Mouse (Mus musculus): ENCODE results near the gene Pnp2. TPM values are rescaled to one million over a fixed set of nuclear protein-coding genes. Genes with fewer than 3 reads are reported as not detected.
"Not testable (repeated sequence)": the region's sequence is repeated elsewhere in the genome, so short reads cannot be mapped to it uniquely, and the experiment has no call there.

Pnp2 gene
- polyA plus RNA-seq, 1 experiment from 2014 or later, result 0.98 TPM

DNA sequence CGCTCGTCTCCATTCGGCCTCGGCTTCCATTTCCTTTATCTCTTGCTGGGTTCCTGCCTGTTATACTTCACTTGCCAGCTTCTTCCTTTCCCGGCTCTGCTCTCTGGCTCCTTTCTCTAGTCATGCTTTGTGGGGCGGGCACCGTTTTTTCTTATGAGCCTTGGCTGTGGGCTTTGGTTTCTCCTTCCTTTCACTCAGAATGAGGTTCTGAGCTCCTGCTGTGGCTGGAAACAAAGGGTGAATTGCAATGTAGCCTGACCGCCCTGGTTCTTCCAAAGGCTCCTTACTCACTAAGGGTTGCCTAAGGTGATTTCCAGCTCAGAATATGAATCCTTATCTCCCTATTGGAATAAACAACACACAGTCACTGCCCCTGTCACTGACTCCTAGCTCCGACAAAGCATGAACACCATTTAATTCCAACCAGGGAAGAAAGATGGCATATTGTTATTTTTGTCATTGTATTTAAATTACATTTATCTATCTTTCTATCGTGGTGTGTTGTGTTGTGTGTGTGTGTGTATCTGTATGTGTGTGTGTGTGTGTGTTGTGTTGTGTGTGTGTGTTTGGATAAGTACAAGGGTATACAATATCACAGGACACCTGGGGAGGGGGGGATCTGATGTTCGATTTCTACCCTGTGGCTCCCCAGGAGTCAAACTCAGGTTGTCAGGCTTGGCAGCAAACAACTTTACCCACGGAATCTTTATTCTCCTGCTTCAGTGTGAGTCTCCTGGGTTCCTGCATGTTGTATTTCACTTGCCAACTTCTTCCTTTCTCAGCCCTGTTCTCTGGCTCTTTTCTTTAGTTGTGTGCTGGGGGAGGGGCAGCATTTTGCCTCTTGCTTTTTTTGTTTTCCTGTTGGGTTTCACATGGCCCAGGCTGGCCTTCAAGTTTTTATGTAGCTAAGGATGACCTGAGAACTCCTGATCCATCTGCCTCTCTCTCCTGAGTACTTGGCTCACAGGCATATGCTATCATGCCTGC is 14.1 kb downstream of the Pnp2 start:
- Histone ChIP-seq H3K36me3 (ENCODE audit: control insufficient read depth, insufficient read depth, low read length) (no peaks in the 10 kb centered on the region), H3K4me1 (ENCODE audit: control insufficient read depth, insufficient read depth, low read depth, low read length) (no peaks in the 10 kb centered on the region), H3K27ac (ENCODE audit: low read depth, low read length) (peak overlapping the region; percentile 54; the same call in 1 of the 2 replicates), H3K4me3 (ENCODE audit: low read length) (no peak overlapping the region), H3K27me3 (replicated peaks; ENCODE audit: control insufficient read depth, insufficient read depth, low read length) (no peaks in the 10 kb centered on the region), H3K9me3 (ENCODE audit: control insufficient read depth, low read length) (no peaks in the 10 kb centered on the region), H3K9ac (ENCODE audit: low read depth, low read length) (no peak overlapping the region), H3K4me2 (ENCODE audit: low read length) (0 out of 2 replicates have a peak overlapping the region, but pooled peaks have one; percentile 14)
- peak; percentile 89 for ATAC-seq
- 12% methylated on average over 12 of the region's 12 CpGs for WGBS

DNA sequence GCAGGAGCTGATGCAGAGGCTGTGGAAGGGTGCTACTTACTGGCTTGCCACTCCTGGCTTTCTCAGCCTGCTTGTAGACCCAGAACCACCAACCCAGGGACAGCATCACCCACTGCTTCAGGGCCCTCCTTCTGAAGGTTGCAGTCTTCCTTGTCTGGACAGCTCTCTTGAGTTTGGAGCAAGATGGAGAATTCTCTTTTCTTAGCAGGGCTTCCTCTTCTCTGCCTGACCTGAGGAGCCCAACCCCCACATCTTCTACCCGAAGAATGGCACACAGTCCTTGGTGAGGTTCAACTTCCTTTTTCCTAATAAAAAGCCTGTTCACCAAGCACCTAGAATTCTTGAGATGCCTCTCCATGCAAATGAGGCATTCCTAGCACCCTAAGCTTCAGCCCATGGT is 15.0 kb downstream of the Pnp2 start:
- Histone ChIP-seq H3K36me3 (ENCODE audit: control insufficient read depth, insufficient read depth, low read length) (no peaks in the 10 kb centered on the region), H3K4me2 (ENCODE audit: low read length) (no peak overlapping the region), H3K27ac (ENCODE audit: low read depth, low read length) (no peak overlapping the region), H3K9me3 (ENCODE audit: control insufficient read depth, low read length) (no peaks in the 10 kb centered on the region), H3K9ac (ENCODE audit: low read depth, low read length) (no peak overlapping the region), H3K27me3 (replicated peaks; ENCODE audit: control insufficient read depth, insufficient read depth, low read length) (no peaks in the 10 kb centered on the region), H3K4me3 (ENCODE audit: low read length) (no peak overlapping the region), H3K4me1 (ENCODE audit: control insufficient read depth, insufficient read depth, low read depth, low read length) (no peaks in the 10 kb centered on the region)
- 0 out of 2 replicates have a peak, but pooled peaks have one; percentile 32 for ATAC-seq
- 71% methylated on average over 1 of the region's 1 CpGs for WGBS

DNA sequence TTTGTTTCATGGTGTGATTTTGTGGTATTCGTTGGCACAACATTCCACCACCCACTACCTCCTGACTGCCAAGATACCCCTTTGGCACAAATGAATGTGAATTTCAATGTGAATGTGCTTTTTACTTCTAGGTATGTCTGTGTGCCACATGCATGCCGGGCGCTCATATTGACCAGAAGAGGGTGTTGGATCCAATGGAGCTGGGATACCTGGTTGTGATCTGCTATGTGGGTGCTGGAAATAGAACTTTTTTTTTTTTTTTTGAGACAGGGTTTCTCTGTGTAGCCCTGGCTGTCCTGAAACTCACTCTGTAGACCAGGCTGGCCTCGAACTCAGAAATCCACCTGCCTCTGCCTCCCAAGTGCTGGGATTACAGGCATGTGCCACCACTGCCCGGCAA is 17.3 kb downstream of the Pnp2 start:
- not testable (repeated sequence) for H3K9me3 ChIP-seq (ENCODE audit: control insufficient read depth, low read length); H3K36me3 ChIP-seq (ENCODE audit: control insufficient read depth, insufficient read depth, low read length); ATAC-seq; H3K27ac ChIP-seq (ENCODE audit: low read depth, low read length); H3K9ac ChIP-seq (ENCODE audit: low read depth, low read length); H3K27me3 ChIP-seq (replicated peaks; ENCODE audit: control insufficient read depth, insufficient read depth, low read length); H3K4me2 ChIP-seq (ENCODE audit: low read length); H3K4me3 ChIP-seq (ENCODE audit: low read length); H3K4me1 ChIP-seq (ENCODE audit: control insufficient read depth, insufficient read depth, low read depth, low read length)
- WGBS, result 92% methylated on average over 5 of the region's 5 CpGs

DNA sequence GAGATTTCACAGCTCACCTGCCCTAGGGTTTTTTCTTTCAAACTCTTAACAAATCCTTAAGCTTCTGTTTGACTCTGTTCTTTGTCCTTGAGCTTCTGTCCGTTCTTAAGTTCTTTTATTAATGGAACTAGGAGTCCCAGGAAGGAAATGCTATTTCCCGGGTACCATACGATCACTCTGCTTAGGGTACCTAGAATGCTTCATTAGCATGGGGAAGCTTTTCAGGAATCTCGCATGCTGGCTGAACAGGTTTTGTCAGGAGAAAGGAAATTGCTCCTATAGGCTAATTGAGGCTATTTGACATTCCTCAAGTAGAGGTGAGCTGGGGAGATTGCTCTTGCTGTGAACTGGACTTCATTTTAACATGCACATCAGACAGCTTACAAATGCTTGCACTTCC is 17.9 kb downstream of the Pnp2 start:
- Histone ChIP-seq H3K4me3 (ENCODE audit: low read length) (no peak overlapping the region), H3K4me1 (ENCODE audit: control insufficient read depth, insufficient read depth, low read depth, low read length) (no peaks in the 10 kb centered on the region), H3K36me3 (ENCODE audit: control insufficient read depth, insufficient read depth, low read length) (no peaks in the 10 kb centered on the region), H3K9ac (ENCODE audit: low read depth, low read length) (no peak overlapping the region), H3K9me3 (ENCODE audit: control insufficient read depth, low read length) (no peaks in the 10 kb centered on the region), H3K4me2 (ENCODE audit: low read length) (no peak overlapping the region), H3K27ac (ENCODE audit: low read depth, low read length) (no peak overlapping the region), H3K27me3 (replicated peaks; ENCODE audit: control insufficient read depth, insufficient read depth, low read length) (no peaks in the 10 kb centered on the region)
- no peak for ATAC-seq
- 58% methylated on average over 4 of the region's 4 CpGs for WGBS

DNA sequence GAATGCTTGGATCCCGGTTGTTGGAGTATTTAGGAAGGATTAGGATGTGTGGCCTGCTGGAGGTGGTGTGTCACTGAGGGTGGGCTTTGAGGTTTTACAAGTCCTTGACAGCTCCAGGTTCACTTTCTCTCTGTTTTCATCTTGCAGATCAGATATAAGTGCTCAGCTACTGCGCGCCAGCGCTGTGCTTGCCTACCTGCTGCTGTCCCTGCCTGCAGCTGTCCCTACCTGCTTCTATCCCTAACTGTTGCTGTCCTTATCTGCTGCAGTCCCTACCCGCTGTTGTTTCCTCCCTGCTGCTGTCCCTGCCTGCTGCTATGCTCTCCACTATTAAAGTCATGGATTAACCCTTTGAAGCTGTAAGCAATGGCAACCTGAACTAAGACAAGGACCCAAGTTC is 19.2 kb downstream of the Pnp2 start:
- Histone ChIP-seq H3K27ac (ENCODE audit: low read depth, low read length) (no peak overlapping the region), H3K36me3 (ENCODE audit: control insufficient read depth, insufficient read depth, low read length) (no peaks in the 10 kb centered on the region), H3K4me2 (ENCODE audit: low read length) (no peak overlapping the region), H3K4me1 (ENCODE audit: control insufficient read depth, insufficient read depth, low read depth, low read length) (no peaks in the 10 kb centered on the region), H3K9me3 (ENCODE audit: control insufficient read depth, low read length) (no peaks in the 10 kb centered on the region), H3K9ac (ENCODE audit: low read depth, low read length) (no peak overlapping the region), H3K27me3 (replicated peaks; ENCODE audit: control insufficient read depth, insufficient read depth, low read length) (no peaks in the 10 kb centered on the region), H3K4me3 (ENCODE audit: low read length) (no peak overlapping the region)
- ATAC-seq, result no peak
- WGBS, result 59% methylated on average over 5 of the region's 5 CpGs

DNA sequence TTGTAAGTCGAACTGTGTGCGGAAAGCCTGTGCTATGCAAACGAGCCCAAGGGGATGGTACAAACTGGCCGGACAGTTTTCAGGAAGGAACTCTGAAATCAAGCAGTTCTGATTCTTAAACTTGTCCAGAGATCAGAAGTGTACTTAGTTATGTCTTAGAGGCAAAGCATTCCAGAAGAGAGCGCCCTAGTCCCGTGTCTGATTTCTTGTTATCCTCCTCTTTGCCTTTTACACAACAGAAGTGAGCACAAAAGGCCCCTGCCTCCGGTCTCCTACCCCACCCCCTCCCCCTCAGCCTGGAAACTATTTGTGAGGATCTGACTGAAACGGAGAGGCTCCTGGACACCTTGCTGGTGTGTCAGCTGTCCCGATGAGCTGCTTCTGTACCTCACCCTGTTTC is 20.9 kb downstream of the Pnp2 start:
- no peak for ATAC-seq
- no peaks in the 10 kb centered on the region for H3K36me3 ChIP-seq (ENCODE audit: control insufficient read depth, insufficient read depth, low read length)
- no peak overlapping the region for H3K27ac ChIP-seq (ENCODE audit: low read depth, low read length)
- no peaks in the 10 kb centered on the region for H3K27me3 ChIP-seq (replicated peaks; ENCODE audit: control insufficient read depth, insufficient read depth, low read length)
- WGBS, result 14% methylated on average over 9 of the region's 9 CpGs
- peak overlapping the region; percentile 47 for H3K9ac ChIP-seq (ENCODE audit: low read depth, low read length)
- no peaks in the 10 kb centered on the region for H3K4me1 ChIP-seq (ENCODE audit: control insufficient read depth, insufficient read depth, low read depth, low read length)
- no peaks in the 10 kb centered on the region for H3K9me3 ChIP-seq (ENCODE audit: control insufficient read depth, low read length)
- H3K4me2 ChIP-seq (ENCODE audit: low read length), result peak overlapping the region; percentile 5; the same call in 1 of the 2 replicates
- H3K4me3 ChIP-seq (ENCODE audit: low read length), result no peak overlapping the region

DNA sequence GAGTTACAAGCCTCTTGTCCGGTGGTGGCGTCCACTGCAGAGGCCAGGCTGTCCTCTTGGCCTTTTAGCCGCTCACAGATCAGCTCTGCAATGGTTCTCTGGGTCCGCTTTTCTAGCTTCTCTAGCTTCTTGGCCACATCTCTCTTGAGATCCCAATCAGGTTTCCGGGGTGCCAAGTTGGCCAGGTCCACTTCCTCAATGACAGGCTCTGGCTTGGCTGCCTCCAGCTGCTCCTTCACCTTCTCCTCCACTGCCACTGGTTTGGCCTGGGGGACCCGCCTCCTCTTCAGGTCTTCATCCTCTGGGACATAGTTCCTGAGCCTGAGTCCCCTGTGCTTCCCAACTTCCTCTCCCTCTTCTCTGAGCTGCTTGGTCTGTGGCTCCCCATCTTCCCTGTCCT is 22.7 kb downstream of the Pnp2 start:
- WGBS, result 94% methylated on average over 6 of the region's 6 CpGs
- not testable (repeated sequence) for ATAC-seq; H3K4me2 ChIP-seq (ENCODE audit: low read length)

DNA sequence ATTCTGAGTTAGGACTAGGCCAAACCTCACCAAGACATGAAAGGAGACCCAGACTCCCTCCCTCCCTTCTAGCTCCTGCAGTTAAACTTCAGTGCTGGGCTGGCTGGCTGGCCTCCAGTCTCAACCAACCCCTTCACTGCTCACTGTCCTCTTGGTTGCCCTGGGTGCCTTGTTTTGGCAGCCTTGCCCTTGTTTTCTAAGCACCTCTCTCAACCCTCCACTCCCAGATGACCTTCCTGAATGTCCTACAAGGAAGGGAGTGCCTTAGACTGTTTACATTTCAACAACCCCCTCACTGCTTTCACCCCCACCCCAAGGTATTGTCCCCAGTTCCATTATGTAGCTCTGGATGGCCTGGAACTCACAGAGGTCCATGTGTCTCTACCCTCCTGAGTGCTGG is 23.8 kb downstream of the Pnp2 start:
- Histone ChIP-seq H3K27me3 (replicated peaks; ENCODE audit: control insufficient read depth, insufficient read depth, low read length) (no peaks in the 10 kb centered on the region), H3K4me1 (ENCODE audit: control insufficient read depth, insufficient read depth, low read depth, low read length) (no peaks in the 10 kb centered on the region), H3K4me2 (ENCODE audit: low read length) (no peak overlapping the region), H3K9me3 (ENCODE audit: control insufficient read depth, low read length) (no peaks in the 10 kb centered on the region), H3K4me3 (ENCODE audit: low read length) (no peak overlapping the region), H3K36me3 (ENCODE audit: control insufficient read depth, insufficient read depth, low read length) (no peaks in the 10 kb centered on the region), H3K9ac (ENCODE audit: low read depth, low read length) (no peak overlapping the region), H3K27ac (ENCODE audit: low read depth, low read length) (no peak overlapping the region)
- ATAC-seq, result no peak

More for the DNA sequence above, 22.7 kb downstream of the Pnp2 start:
- not testable (repeated sequence) for H3K9ac ChIP-seq (ENCODE audit: low read depth, low read length); H3K36me3 ChIP-seq (ENCODE audit: control insufficient read depth, insufficient read depth, low read length); H3K9me3 ChIP-seq (ENCODE audit: control insufficient read depth, low read length); H3K4me1 ChIP-seq (ENCODE audit: control insufficient read depth, insufficient read depth, low read depth, low read length); H3K27ac ChIP-seq (ENCODE audit: low read depth, low read length); H3K4me3 ChIP-seq (ENCODE audit: low read length); H3K27me3 ChIP-seq (replicated peaks; ENCODE audit: control insufficient read depth, insufficient read depth, low read length)

DNA sequence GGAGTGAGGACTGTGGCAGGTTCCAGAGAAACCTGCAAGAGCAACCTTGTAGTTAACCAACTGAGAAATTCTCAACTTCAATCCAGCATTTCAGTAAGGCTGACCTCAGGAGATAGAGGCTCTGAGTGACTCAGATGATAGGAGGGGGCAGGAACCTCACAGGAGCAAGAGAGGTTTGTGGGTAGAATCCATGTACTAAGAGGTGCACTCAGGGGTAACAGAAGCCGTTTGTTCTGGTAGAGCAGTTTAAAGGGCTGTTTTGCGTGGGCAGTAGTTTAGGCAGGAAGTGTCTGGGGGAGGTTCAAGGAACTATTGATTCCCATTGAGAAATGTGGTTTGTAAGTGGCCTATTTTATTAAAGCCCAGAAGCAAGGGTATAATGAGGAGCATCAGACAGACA is 25.4 kb downstream of the Pnp2 start:
- no peaks in the 10 kb centered on the region for H3K4me1 ChIP-seq (ENCODE audit: control insufficient read depth, insufficient read depth, low read depth, low read length)

More for the DNA sequence above, 25.4 kb downstream of the Pnp2 start:
- no peak for ATAC-seq
- Histone ChIP-seq H3K9ac (ENCODE audit: low read depth, low read length) (no peak overlapping the region), H3K36me3 (ENCODE audit: control insufficient read depth, insufficient read depth, low read length) (no peaks in the 10 kb centered on the region), H3K4me3 (ENCODE audit: low read length) (no peak overlapping the region), H3K27me3 (replicated peaks; ENCODE audit: control insufficient read depth, insufficient read depth, low read length) (no peaks in the 10 kb centered on the region), H3K4me2 (ENCODE audit: low read length) (no peak overlapping the region), H3K9me3 (ENCODE audit: control insufficient read depth, low read length) (no peaks in the 10 kb centered on the region), H3K27ac (ENCODE audit: low read depth, low read length) (no peak overlapping the region)
- 46% methylated on average over 2 of the region's 2 CpGs for WGBS
